Mouse (Mus musculus) liver, adult (tissue): Measurements from ENCODE around the gene Mindy4.

ENCODE experiments used
- GATA4 ChIP-seq: IDR thresholded peaks from 2 replicates; pipeline ENCODE4 v1.6.1; 2014; ENCODE audit warnings: mild to moderate bottlenecking, low read length; ENCODE audit not compliant: insufficient replicate concordance

Gene Mindy4

GRCm38 (mm10) chr6:55264741-55265366 is 61.7 kb downstream of the Mindy4 start:
- TF ChIP-seq GATA4 = no peak

GRCm38 (mm10) chr6:55272952-55273351 is 69.8 kb downstream of the Mindy4 start:
- TF ChIP-seq GATA4 = no peak

DNA sequence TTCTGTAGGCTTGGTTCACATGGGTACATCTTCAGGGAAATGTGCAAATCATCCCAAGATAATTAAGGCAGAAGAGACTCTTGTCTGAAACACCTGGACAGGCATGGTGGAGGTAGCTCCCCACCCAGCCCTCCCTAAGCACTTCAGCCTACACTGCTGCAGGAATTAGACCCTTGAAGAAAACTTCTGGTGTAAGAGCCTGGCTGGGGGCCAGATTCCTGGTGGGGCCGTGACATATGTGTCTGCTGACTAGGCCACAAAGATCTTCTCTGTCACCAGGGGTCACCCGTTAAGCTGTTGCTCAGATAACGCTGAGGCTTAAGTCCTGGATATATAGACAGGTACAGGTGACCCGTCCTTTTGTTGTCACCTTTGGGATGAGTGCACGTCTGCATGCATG is 70.3 kb downstream of the Mindy4 start:
- no peak for TF ChIP-seq GATA4

- peak; percentile 66; the same call in 1 of the 2 replicates for TF ChIP-seq GATA4
These were observed 71.8 kb downstream of the Mindy4 start for GRCm38 (mm10) chr6:55275000-55275399.

- TF ChIP-seq GATA4 = no peak
These were observed 72.6 kb downstream of the Mindy4 start for GRCm38 (mm10) chr6:55275786-55276185.

DNA sequence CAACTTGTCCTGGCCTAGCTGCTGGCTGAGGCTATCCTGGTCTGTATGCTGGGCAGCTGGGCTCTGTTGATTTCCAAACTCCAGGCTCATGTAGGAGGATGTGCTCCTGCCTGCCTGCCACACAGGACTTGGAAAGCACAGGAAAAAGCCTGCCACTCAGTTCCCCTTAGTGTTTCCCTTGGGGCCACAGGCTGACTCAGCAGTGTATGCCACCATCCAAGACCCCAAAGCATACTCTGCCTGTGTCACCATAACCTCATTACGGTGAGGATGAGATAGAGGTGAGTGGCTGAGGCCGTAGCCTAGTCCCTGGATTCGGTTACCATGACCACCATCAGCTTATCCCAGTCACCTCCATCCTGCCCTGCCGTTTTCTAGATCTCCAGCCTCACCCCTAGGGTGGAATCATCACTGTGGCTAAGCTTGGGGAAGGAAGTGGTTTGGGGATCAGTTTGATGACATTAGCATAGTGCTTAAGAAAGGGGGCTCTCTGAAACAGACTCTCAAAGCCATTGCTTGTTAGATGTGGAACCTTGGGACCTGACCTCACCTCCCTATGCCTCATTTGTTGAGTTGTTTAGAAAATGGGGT is 73.6 kb downstream of the Mindy4 start:
- no peak for TF ChIP-seq GATA4

DNA sequence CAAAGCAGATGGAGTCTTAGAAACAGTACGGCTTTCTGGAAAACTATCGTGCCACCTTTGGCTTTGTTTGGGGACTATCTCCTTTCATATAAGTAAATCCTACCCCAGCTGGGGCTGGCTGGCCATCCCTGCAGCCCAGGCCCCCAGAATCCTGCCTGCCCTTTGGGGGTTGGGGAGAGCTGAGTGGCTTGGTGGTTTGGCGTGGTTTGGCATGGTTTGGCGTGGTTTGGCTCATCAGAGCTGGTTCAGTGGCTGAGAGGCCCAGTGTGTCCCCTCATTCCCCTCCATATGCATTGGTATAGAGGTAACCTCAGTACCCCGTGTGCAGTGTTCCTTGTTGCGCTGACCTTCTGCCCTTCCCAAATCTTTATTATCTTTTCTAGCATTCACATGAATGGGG is 74.9 kb downstream of the Mindy4 start:
- no peak for TF ChIP-seq GATA4

DNA sequence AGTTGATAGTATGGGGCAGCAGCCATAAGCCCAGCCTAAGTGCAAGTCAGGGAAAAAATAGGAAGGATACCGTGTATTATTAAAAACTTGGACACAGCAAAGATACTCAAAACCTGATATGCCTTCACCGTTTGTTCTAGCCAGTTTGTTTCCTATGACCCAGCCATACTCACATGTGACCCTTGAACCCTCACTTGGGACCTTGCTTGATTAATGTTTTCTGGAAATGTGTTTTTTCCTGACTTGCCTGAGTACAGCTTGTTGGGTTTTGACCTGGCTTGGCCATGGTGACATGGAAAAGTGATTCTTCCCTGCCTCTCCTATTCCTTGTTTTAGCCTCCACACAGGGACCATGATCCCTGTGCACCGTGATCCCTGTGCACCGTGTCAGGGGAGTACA is 75.3 kb downstream of the Mindy4 start:
- peak; percentile 97 for TF ChIP-seq GATA4

GRCm38 (mm10) chr6:55280979-55281378 is 77.8 kb downstream of the Mindy4 start:
- TF ChIP-seq GATA4 = no peak

GRCm38 (mm10) chr6:55281687-55282086 is 78.5 kb downstream of the Mindy4 start:
- no peak for TF ChIP-seq GATA4

GRCm38 (mm10) chr6:55282348-55282747 is 79.2 kb downstream of the Mindy4 start:
- no peak for TF ChIP-seq GATA4

- no peak for TF ChIP-seq GATA4
These were observed 82.0 kb downstream of the Mindy4 start for GRCm38 (mm10) chr6:55285218-55285617.

- TF ChIP-seq GATA4 = no peak
These were observed 84.9 kb downstream of the Mindy4 start for GRCm38 (mm10) chr6:55288007-55288602.

DNA sequence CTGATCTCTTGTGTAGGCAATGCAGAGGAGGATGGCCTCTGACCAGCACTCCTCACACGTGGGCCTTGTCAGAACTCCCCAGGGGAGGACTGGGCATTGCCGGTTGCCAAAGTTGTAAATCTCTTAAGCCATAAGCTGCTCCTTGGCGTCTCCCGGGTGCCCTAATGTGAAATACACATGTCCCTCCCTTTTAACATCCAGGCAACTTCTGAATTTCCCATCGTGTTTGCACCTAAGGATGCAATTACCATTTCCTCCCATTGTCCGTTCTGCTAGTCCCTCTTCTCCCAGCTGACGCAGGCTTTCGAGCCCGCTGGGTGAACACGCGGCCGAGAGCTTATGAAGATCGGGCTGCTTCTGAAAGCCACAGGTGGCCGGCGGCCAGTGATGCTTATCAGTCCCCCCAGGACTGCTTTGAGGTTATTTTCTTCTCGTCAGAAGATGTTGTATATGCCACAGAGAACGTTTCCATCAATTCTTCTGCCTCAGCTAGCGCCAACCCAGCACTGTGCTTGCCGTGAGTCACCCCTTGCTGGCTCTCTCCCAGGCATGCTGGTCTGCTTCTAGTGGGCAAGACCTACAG is 91.5 kb downstream of the Mindy4 start:
- TF ChIP-seq GATA4 = no peak

DNA sequence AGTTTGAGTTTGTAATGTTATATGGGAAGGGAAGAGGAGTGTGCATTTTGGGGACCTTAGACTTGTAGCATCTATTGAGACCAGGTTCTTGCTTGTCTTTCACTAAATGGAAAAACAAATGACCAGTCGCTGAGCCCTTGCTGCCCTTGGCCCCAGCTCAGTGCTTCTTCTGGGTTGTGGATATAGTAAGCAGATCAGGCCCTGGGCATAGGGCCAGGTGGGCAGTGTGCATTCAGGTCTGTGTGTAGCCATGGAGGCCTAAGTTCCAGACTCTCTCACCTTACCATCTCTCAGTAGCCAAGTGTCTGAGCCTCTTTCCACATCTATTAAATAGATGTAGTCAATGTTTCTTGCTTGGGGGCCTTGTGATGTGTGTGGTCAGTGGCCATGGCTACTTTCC is 92.1 kb downstream of the Mindy4 start:
- no peak for TF ChIP-seq GATA4

DNA sequence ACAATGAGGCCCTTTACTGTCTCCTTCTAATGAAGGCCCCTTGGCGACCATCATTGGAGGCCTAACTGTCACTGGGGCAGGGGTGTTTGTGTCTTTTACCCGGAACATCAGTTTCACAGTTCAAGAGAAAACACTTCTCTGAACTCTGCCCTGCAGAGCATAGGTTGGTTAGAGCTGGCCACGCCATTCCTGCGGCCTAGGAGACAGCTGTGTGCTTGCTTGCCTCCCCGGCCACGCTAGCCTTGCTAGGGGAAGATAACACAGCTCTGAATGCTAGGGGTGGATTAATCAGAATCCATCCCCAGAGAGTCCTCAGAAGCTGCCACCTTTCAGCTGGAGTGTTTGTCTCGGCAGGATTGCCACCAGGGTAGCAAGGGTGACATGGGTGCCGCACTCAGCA is 96.3 kb downstream of the Mindy4 start:
- TF ChIP-seq GATA4 = no peak

- no peak for TF ChIP-seq GATA4
These were observed 96.7 kb downstream of the Mindy4 start for GRCm38 (mm10) chr6:55299917-55300316.

- TF ChIP-seq GATA4 = no peak
These were observed 97.5 kb downstream of the Mindy4 start for GRCm38 (mm10) chr6:55300704-55301103.
